Mouse (Mus musculus) C2C12 (cell line): Measurements from ENCODE around the gene Atoh7.

Experiments used
- CEBPB ChIP-seq: IDR thresholded peaks from one replicate; pipeline ENCODE4 v1.6.1; 2011; ENCODE audit warnings: low read depth, mild to moderate bottlenecking, control low read depth, moderate library complexity
- MAX ChIP-seq: IDR thresholded peaks from one replicate; pipeline ENCODE4 v1.6.1; 2011; ENCODE audit warnings: mild to moderate bottlenecking, control low read depth

GRCm38 (mm10) chr10:63099941-63100562 is 601 bp downstream of the Atoh7 start:
- TF ChIP-seq CEBPB = no peak
- no peak for TF ChIP-seq MAX
